Mouse (Mus musculus) neural tube, embryonic 13.5 days (tissue): ENCODE measurements around the gene Skint8. TPM values are rescaled to one million over a fixed set of nuclear protein-coding genes. Genes with fewer than 3 reads are reported as not detected.
"Not testable (repeated sequence)": the region's sequence is repeated elsewhere in the genome, so short reads cannot be mapped to it uniquely, and the experiment has no call there.

ENCODE experiments used
- ATAC-seq: fragments of 200-750 bp; cut with Nextera tagmentation; 2 replicates; pipeline ENCODE4 v1.8.0; 2017; ENCODE audit warnings: low read depth, mild to moderate bottlenecking, moderate TSS enrichment, moderate library complexity
- H3K27ac ChIP-seq: fragments of 300-500 bp; sonication (generic); replicated peaks from 2 replicates; pipeline ENCODE4 v1.5.1; 2015; ENCODE audit warnings: moderate library complexity, mild to moderate bottlenecking, inconsistent platforms
- H3K27me3 ChIP-seq: fragments of 300-500 bp; sonication (generic); 2 replicates; pipeline ENCODE4 v1.6.1; 2015; ENCODE audit warnings: mild to moderate bottlenecking, inconsistent platforms
- H3K36me3 ChIP-seq: fragments of 300-500 bp; sonication (generic); 2 replicates; pipeline ENCODE4 v1.6.1; 2015; ENCODE audit warnings: mild to moderate bottlenecking, inconsistent platforms
- H3K4me1 ChIP-seq: fragments of 300-500 bp; sonication (generic); replicated peaks from 2 replicates; pipeline ENCODE4 v1.6.1; 2015; ENCODE audit warnings: inconsistent platforms
- H3K4me2 ChIP-seq: fragments of 300-500 bp; sonication (generic); 2 replicates; pipeline ENCODE4 v1.6.1; 2015; ENCODE audit warnings: inconsistent platforms, mild to moderate bottlenecking, moderate library complexity
- H3K4me3 ChIP-seq: fragments of 300-500 bp; sonication (generic); 2 replicates; pipeline ENCODE4 v1.5.1; 2015; ENCODE audit warnings: mild to moderate bottlenecking, inconsistent platforms
- H3K9ac ChIP-seq: fragments of 300-500 bp; sonication (generic); 2 replicates; pipeline ENCODE4 v1.6.1; 2015; ENCODE audit warnings: moderate library complexity, mild to moderate bottlenecking, inconsistent platforms
- H3K9me3 ChIP-seq: fragments of 300-500 bp; sonication (generic); 2 replicates; pipeline ENCODE4 v1.6.1; 2016; ENCODE audit warnings: inconsistent platforms
- WGBS: fragments of 180-500 bp; shearing (Covaris S2); methylation state at CpG from one replicate; pipeline ENCODE4 v1.1.7; 2015; 5-methylcytosine and 5-hydroxymethylcytosine counted together
- polyA plus RNA-seq: library from polyadenylated mRNA; unstranded; fragments of >200 nt; fragmentation: Nextera tagmentation; extraction: Ambion mirVana; gene quantifications from 2 replicates; pipeline ENCODE4 v1.2.1, GENCODE M21; 2015

Gene Skint8
- polyA plus RNA-seq, 1 experiment from 2014 or later, result not detected

DNA sequence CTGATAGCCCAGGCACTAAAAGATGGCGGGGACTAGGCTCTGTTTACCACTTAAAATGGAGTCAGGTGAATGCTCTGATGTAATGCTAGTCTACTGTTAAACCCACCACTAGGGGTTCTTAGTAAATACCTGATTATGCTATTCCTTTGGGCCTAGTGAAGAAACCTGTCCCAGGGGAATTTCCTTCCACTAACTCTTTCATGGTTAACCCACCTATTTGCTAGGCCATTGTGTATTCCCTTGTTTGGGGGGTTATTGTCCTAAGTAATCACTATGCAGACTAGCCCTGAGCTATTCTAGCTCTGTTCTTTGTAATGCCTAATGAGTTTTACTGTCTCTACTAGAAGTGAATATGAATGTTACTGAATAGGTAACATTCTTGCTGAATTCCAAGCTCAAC is 44.0 kb downstream of the Skint8 start:
- not testable (repeated sequence) for H3K36me3 ChIP-seq, H3K4me3 ChIP-seq, H3K27me3 ChIP-seq, H3K9me3 ChIP-seq, H3K27ac ChIP-seq, H3K4me1 ChIP-seq, H3K9ac ChIP-seq, H3K4me2 ChIP-seq, ATAC-seq
- WGBS, result 84% methylated on average over 1 of the region's 1 CpGs

DNA sequence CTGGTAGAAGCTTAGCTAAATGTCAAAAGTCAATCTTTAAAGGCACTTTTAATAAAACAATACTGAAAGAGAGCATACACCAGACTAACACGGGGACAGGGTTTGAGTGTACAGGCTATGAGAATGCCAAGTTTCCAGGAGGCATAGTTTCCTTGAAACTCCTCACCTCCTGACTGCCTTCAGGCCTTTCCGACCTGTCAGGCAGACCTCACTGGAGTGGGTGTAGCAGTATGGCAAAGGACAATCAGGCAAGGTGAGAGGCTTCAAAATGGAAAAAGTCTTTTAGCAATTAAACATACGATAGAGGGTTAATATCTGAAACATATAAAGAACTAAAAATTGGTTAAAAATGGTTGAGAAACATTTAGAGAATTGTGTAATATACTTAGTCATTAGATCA is 44.5 kb downstream of the Skint8 start:
- H3K27ac ChIP-seq, result no peak overlapping the region
- no peaks in the 10 kb centered on the region for H3K9me3 ChIP-seq
- ATAC-seq, result no peak
- H3K4me2 ChIP-seq, result no peak overlapping the region
- H3K9ac ChIP-seq, result no peak overlapping the region
- WGBS, result 87% methylated on average over 3 of the region's 3 CpGs
- H3K4me1 ChIP-seq, result no peaks in the 10 kb centered on the region
- no peak overlapping the region for H3K4me3 ChIP-seq
- no peaks in the 10 kb centered on the region for H3K27me3 ChIP-seq
- H3K36me3 ChIP-seq, result no peaks in the 10 kb centered on the region

DNA sequence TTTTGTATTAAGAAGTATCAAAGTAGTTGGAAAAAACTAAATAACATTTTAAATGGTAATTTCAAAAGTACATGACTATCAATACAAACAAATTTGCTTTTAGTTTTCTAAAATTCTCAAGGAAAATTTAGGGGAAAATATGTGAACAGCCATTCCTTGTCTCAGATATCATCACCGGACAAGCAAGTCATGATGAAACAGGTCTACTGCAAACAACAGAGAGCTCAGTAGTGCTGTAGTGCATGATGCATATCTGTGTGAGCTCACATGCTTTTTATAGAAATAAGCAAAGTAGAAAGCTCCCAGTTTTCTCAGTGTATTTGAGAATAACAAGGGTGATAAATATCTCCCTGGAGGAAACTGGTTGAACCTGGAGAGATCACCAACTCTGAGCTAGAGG is 53.4 kb downstream of the Skint8 start, which contains the start of gene Skint7:
TSS of gene Skint7 (plus strand) at position 301 of the 400 bp plus-strand sequence.
- Histone ChIP-seq H3K9ac (no peak within 1 kb of the TSS), H3K27me3 (no peaks in the 10 kb centered on the region)
- 93% methylated on average over 1 of the region's 1 CpGs for WGBS

More for the DNA sequence above, 53.4 kb downstream of the Skint8 start, which contains the start of gene Skint7:
- Histone ChIP-seq H3K4me1 (no peaks in the 10 kb centered on the region), H3K4me2 (no peak within 1 kb of the TSS), H3K36me3 (no peaks in the 10 kb centered on the region), H3K27ac (no peak within 1 kb of the TSS), H3K4me3 (no peak within 1 kb of the TSS), H3K9me3 (no peaks in the 10 kb centered on the region)
- no peak for ATAC-seq

Other genes starting within 250 kb of the Skint8 start
- 18.2 and 18.9 TPM in 2 replicates for gene Spata6, start 199.4 kb upstream of the Skint8 start, polyA plus RNA-seq
- gene Slc5a9, start 16.5 kb upstream of the Skint8 start, polyA plus RNA-seq, result 0.14 TPM in 1 of 2 replicates, not detected in the other
- not detected in 2 replicates for gene Skint7, start 53.5 kb downstream of the Skint8 start, polyA plus RNA-seq
- not detected in 2 replicates for gene Skint1, start 86.9 kb downstream of the Skint8 start, polyA plus RNA-seq
- not detected in 2 replicates for gene Skint4, start 152.6 kb downstream of the Skint8 start, polyA plus RNA-seq